ENCODE assay signal across 16 mouse cellular contexts in genomic region chr6:27348272-27348671, GRCm38 (mm10).
DNase-seq lines count a peak whose midpoint lies in the region; ATAC-seq and TF ChIP-seq lines count a peak whose summit lies in the region.
"Had no signal": no experiment of that assay in that cellular context is flagged by ENCODE, and none has a peak within 500 bp of the region (broad histone marks: within the 10 kb centered on the region; RNA-seq: fewer than 3 reads in every experiment).

No protein-coding gene starts in this region.

- no peaks in the 10 kb centered on the region for H3K9me3 ChIP-seq in G1E (replicated peaks)
- no peaks in the 10 kb centered on the region for H3K9me3 ChIP-seq in liver, embryonic 13.5 days (replicated peaks)
- H3K9me3 ChIP-seq in heart, embryonic 11.5 days (replicated peaks; ENCODE audit: control insufficient read depth, low read length), result no peaks in the 10 kb centered on the region
- H3K9me3 ChIP-seq: heart, embryonic 13.5 days; hindbrain, embryonic 12.5 days had no signal

- 18% methylated on average over 2 of the region's 2 CpGs for WGBS in liver, embryonic 13.5 days (ENCODE audit: insufficient replicate concordance)
- WGBS in heart, embryonic 11.5 days (ENCODE audit: insufficient replicate concordance), result 57% methylated on average over 2 of the region's 2 CpGs

- H3K36me3 ChIP-seq in G1E (replicated peaks), result no peaks in the 10 kb centered on the region
- no peaks in the 10 kb centered on the region for H3K36me3 ChIP-seq in liver, embryonic 13.5 days
- H3K36me3 ChIP-seq in heart, embryonic 11.5 days (ENCODE audit: control insufficient read depth, insufficient read depth, low read length), result no peaks in the 10 kb centered on the region
- H3K36me3 ChIP-seq: heart, embryonic 13.5 days; hindbrain, embryonic 12.5 days had no signal

- peak; percentile 79 for ATAC-seq in G1E (ENCODE audit: extremely low read depth, insufficient number of reproducible peaks, low FRiP score, poor library complexity, severe bottlenecking)
- peak; percentile 84 for ATAC-seq in liver, embryonic 13.5 days (ENCODE audit: low read depth)
- no peak for ATAC-seq in heart, embryonic 11.5 days (replicated peaks; ENCODE audit: insufficient number of reproducible peaks, low FRiP score, low TSS enrichment)

- H3K4me3 ChIP-seq in G1E (ENCODE audit: low read depth, low read length), result no peak overlapping the region
- no peak overlapping the region for H3K4me3 ChIP-seq in liver, embryonic 13.5 days (replicated peaks)
- no peak overlapping the region for H3K4me3 ChIP-seq in heart, embryonic 11.5 days (ENCODE audit: low read depth, low read length)
- H3K4me3 ChIP-seq: heart, embryonic 13.5 days; hindbrain, embryonic 12.5 days had no signal

- H3K4me2 ChIP-seq in liver, embryonic 13.5 days, result no peak overlapping the region
- no peak overlapping the region for H3K4me2 ChIP-seq in heart, embryonic 11.5 days
- H3K4me2 ChIP-seq: heart, embryonic 13.5 days; hindbrain, embryonic 12.5 days had no signal

- H3K27ac ChIP-seq in liver, embryonic 13.5 days, result no peak overlapping the region
- no peak overlapping the region for H3K27ac ChIP-seq in heart, embryonic 11.5 days (ENCODE audit: low read depth, low read length)
- H3K27ac ChIP-seq: heart, embryonic 13.5 days; hindbrain, embryonic 12.5 days had no signal

- no peaks in the 10 kb centered on the region for H3K27me3 ChIP-seq in G1E (ENCODE audit: insufficient read depth, low read length)
- no peaks in the 10 kb centered on the region for H3K27me3 ChIP-seq in liver, embryonic 13.5 days
- H3K27me3 ChIP-seq in heart, embryonic 11.5 days (ENCODE audit: control insufficient read depth, insufficient read depth, low read length), result no peaks in the 10 kb centered on the region
- H3K27me3 ChIP-seq: heart, embryonic 13.5 days; hindbrain, embryonic 12.5 days had no signal

- peaks cover 46% of the 10 kb centered on the region for H3K4me1 ChIP-seq in G1E (ENCODE audit: insufficient read depth, low read depth, low read length)
- H3K4me1 ChIP-seq in liver, embryonic 13.5 days (replicated peaks), result peaks cover 12% of the 10 kb centered on the region; the same call in 1 of the 2 replicates
- H3K4me1 ChIP-seq in heart, embryonic 11.5 days (ENCODE audit: control insufficient read depth, insufficient read depth, low read length), result no peaks in the 10 kb centered on the region; the same call in 1 of the 2 replicates
- H3K4me1 ChIP-seq: hindbrain, embryonic 12.5 days had no signal

- intact Hi-C loops in left cerebral cortex, postnatal 36 days (cut with DNase I), result no loop called here

- H3K9ac ChIP-seq in liver, embryonic 13.5 days, result no peak overlapping the region
- H3K9ac ChIP-seq in heart, embryonic 11.5 days (ENCODE audit: low read depth, low read length), result no peak overlapping the region
- H3K9ac ChIP-seq: heart, embryonic 13.5 days; hindbrain, embryonic 12.5 days had no signal

- TF ChIP-seq CTCF in G1E (IDR thresholded peaks at IDR 0.05; ENCODE audit: low read depth, low read length), result no peak

- peak; percentile 12 to 21 for DNase-seq in left cerebral cortex, adult 18-20 months (ENCODE audit: low spot score in 2 of 2)
- no peak for DNase-seq in left cerebral cortex, postnatal 36 days (ENCODE audit: low spot score in 2 of 2)
- peak; percentile 24 for DNase-seq in G1E (ENCODE audit: low spot score)
- DNase-seq in ZHBTc4 (ENCODE audit: low read depth, low spot score), result peak; percentile 34
- peak; percentile 15 for DNase-seq in liver, embryonic 13.5 days
- DNase-seq in heart, adult 18-20 months, result no peak
- no peak for DNase-seq in ovary, postnatal 14 days (ENCODE audit: low spot score)
- DNase-seq: cerebellum, adult 9-11 months; gastrocnemius, postnatal 10 days; kidney, adult 18-20 months; kidney, postnatal 4 days; lung, adult 2 months; thymus, adult 18-20 months had no signal

Comparison
In these comparisons a context has a peak if more than half of its experiments do, and no peak if none do; other contexts are left out.
1. DNase-seq: peak in left cerebral cortex, adult 18-20 months (2 of 2), G1E (single experiment), ZHBTc4 (single experiment) and liver, embryonic 13.5 days (single experiment); none in left cerebral cortex, postnatal 36 days (0 of 2), heart, adult 18-20 months (0 of 2) and ovary, postnatal 14 days (single experiment).